Mouse (Mus musculus) limb, embryonic 11.5 days (tissue): Measurements from ENCODE around the gene Chst1. TPM values are rescaled to one million over a fixed set of nuclear protein-coding genes. Genes with fewer than 3 reads are reported as not detected.

Experiments used
- ATAC-seq: fragments of 200-750 bp; cut with Nextera tagmentation; 2 replicates; pipeline ENCODE4 v1.8.0; 2017; ENCODE audit warnings: low read depth; ENCODE audit not compliant: insufficient number of reproducible peaks, low FRiP score, low TSS enrichment
- DNase-seq: peaks from one replicate; pipeline ENCODE4 v3.0.0-alpha.2; 2015; ENCODE audit warnings: low spot score
- H3K27ac ChIP-seq: fragments of 300-500 bp; sonication (generic); replicated peaks from 2 replicates; pipeline ENCODE4 v1.5.1; 2014; ENCODE audit warnings: low read depth, mild to moderate bottlenecking, low read length
- H3K27me3 ChIP-seq: fragments of 300-500 bp; sonication (generic); 2 replicates; pipeline ENCODE4 v1.6.1; 2014; ENCODE audit warnings: mild to moderate bottlenecking, low read length, mixed read lengths; ENCODE audit not compliant: control insufficient read depth, insufficient read depth
- H3K36me3 ChIP-seq: fragments of 300-500 bp; sonication (generic); 2 replicates; pipeline ENCODE4 v1.6.1; 2014; ENCODE audit warnings: mild to moderate bottlenecking, low read length, moderate library complexity, mixed read lengths; ENCODE audit not compliant: control insufficient read depth, insufficient read depth
- H3K4me1 ChIP-seq: fragments of 300-500 bp; sonication (generic); 2 replicates; pipeline ENCODE4 v1.6.1; 2014; ENCODE audit warnings: low read length, mixed read lengths; ENCODE audit not compliant: control insufficient read depth, insufficient read depth
- H3K4me2 ChIP-seq: fragments of 300-500 bp; sonication (generic); 2 replicates; pipeline ENCODE4 v1.6.1; 2014; ENCODE audit warnings: low read depth, mild to moderate bottlenecking, moderate library complexity; ENCODE audit not compliant: severe bottlenecking
- H3K4me3 ChIP-seq: fragments of 300-500 bp; sonication (generic); 2 replicates; pipeline ENCODE4 v1.5.1; 2014; ENCODE audit warnings: low read depth, low read length
- H3K9ac ChIP-seq: fragments of 300-500 bp; sonication (generic); 2 replicates; pipeline ENCODE4 v1.6.1; 2014; ENCODE audit warnings: mild to moderate bottlenecking, low read length
- H3K9me3 ChIP-seq: fragments of 300-500 bp; sonication (generic); 2 replicates; pipeline ENCODE4 v1.6.1; 2016; ENCODE audit warnings: low read length; ENCODE audit not compliant: control insufficient read depth
- WGBS: fragments of 180-500 bp; shearing (Covaris S2); extraction: QIAGEN DNeasy Blood & Tissue Kit; methylation state at CpG from one replicate; pipeline ENCODE4 v1.1.7; 2014; 5-methylcytosine and 5-hydroxymethylcytosine counted together
- polyA plus RNA-seq: library from polyadenylated mRNA; unstranded; fragments of >200 nt; fragmentation: Nextera tagmentation; extraction: Ambion mirVana; gene quantifications from 2 replicates; pipeline ENCODE4 v1.2.1, GENCODE M21; 2014

The Chst1 gene
- polyA plus RNA-seq, 1 experiment from 2014 or later, result 2.3 TPM

GRCm38 (mm10) chr2:92587806-92588205 is 11.7 kb upstream of the Chst1 start:
- no peak for DNase-seq
- ATAC-seq, result no peak
- Histone ChIP-seq H3K36me3 (no peaks in the 10 kb centered on the region), H3K4me1 (peaks cover 2% of the 10 kb centered on the region), H3K27me3 (no peaks in the 10 kb centered on the region), H3K27ac (no peak overlapping the region), H3K9me3 (no peaks in the 10 kb centered on the region), H3K9ac (no peak overlapping the region), H3K4me3 (no peak overlapping the region), H3K4me2 (no peak overlapping the region)
- 87% methylated on average over 2 of the region's 2 CpGs for WGBS

- ATAC-seq (no peak), DNase-seq (no peak)
- Histone ChIP-seq H3K4me2 (no peak overlapping the region), H3K9me3 (no peaks in the 10 kb centered on the region), H3K27me3 (0 out of 2 replicates have a peak, but pooled peaks cover 3% of the 10 kb centered on the region), H3K27ac (no peak overlapping the region), H3K9ac (no peak overlapping the region), H3K36me3 (no peaks in the 10 kb centered on the region), H3K4me3 (no peak overlapping the region), H3K4me1 (no peaks in the 10 kb centered on the region)
- WGBS, result 66% methylated on average over 11 of the region's 11 CpGs
Measured at GRCm38 (mm10) chr2:92594929-92595730, 4.4 kb upstream of the Chst1 start.

DNA sequence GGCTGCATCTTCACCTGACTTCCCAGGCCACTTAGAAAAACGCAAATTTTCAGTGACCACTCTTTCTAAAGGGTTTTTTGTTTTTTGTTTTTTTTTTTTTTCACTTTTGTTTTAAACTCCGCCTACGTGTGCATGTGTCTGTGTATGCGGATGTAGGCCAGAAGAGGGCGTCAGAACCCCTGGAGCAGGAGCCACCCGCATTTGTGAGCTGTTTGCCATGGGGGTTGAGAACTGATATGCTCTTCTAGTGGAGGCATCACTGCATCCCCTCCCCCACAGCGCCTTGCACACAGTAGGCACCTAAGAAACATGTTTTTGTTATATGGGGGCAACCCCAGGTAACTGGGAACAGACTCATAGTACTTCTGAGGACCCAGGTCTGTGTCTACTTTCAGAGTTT is 2.2 kb upstream of the Chst1 start:
- ATAC-seq (no peak), DNase-seq (no peak)
- Histone ChIP-seq H3K9ac (no peak overlapping the region), H3K9me3 (no peaks in the 10 kb centered on the region), H3K4me1 (peaks cover 11% of the 10 kb centered on the region), H3K4me3 (no peak overlapping the region), H3K4me2 (no peak overlapping the region), H3K27ac (no peak overlapping the region), H3K27me3 (peaks cover 20% of the 10 kb centered on the region), H3K36me3 (no peaks in the 10 kb centered on the region)
- 21% methylated on average over 7 of the region's 7 CpGs for WGBS

DNA sequence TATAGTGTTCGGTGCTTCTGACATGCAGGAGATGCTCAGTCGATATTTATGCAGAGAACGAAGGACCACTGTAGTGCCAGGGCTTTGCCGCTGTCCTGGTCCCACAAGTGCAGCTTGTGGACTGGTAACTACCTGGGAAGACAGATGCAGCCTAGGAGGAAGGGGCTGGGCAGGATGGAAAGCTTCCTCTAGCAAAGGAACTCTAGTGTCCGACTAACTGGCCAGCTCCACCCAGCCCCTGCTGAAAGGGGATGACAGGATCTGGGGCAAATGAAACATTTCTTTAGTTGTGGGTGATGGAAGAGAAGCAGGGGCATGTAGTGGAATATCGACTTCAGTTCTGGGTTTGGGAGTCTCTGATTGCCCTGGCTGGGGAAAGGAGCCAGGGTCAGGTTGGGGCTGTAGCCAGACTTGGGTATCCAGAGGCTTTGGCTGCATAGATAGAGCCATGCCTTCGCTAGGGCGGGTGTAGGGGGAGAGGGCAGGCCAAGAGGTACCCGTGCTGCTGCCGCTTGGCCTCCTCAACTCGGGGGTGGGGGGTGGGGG is 493 bp upstream of the Chst1 start:
- Histone ChIP-seq H3K27me3 (peaks cover 22% of the 10 kb centered on the region), H3K9ac (no peak overlapping the region), H3K36me3 (no peaks in the 10 kb centered on the region), H3K4me2 (peak overlapping the region; percentile 99), H3K4me3 (peak overlapping the region; percentile 69), H3K9me3 (no peaks in the 10 kb centered on the region), H3K27ac (no peak overlapping the region), H3K4me1 (peaks cover 11% of the 10 kb centered on the region)
- 32% methylated on average over 10 of the region's 11 CpGs for WGBS
- ATAC-seq (peak; percentile 32), DNase-seq (peak; percentile 42)

GRCm38 (mm10) chr2:92600348-92600670 is 802 bp downstream of the Chst1 start:
- ATAC-seq, result no peak

DNA sequence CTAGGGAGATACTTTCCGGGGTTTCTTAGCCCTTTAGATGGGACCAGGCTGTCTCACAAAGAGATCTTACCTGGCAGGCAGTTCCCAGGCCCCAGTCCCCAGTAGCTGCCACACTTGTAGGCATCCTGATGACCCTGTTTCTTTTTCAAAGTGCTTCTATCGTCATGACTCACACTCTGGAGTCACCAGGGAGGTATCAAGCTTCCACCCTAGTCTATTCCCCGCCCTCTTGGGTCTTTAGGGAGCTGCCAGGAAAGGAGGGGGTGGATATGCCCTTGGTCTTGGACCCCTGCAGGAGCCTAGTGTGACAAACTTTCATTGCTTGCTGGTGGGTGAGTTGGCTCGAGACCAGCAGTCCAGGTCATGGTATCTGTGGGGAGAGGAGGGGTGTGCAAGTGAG is 1.7 kb downstream of the Chst1 start:
- H3K9me3 ChIP-seq, result no peaks in the 10 kb centered on the region
- H3K4me3 ChIP-seq, result no peak overlapping the region
- DNase-seq (no peak), ATAC-seq (no peak)
- H3K4me1 ChIP-seq, result peaks cover 11% of the 10 kb centered on the region
- no peak overlapping the region for H3K4me2 ChIP-seq
- no peak overlapping the region for H3K9ac ChIP-seq
- no peaks in the 10 kb centered on the region for H3K36me3 ChIP-seq
- peaks cover 22% of the 10 kb centered on the region for H3K27me3 ChIP-seq
- H3K27ac ChIP-seq, result no peak overlapping the region
- 36% methylated on average over 4 of the region's 4 CpGs for WGBS

More at GRCm38 (mm10) chr2:92600348-92600670, 802 bp downstream of the Chst1 start:
- H3K36me3 ChIP-seq, result no peaks in the 10 kb centered on the region
- no peak overlapping the region for H3K27ac ChIP-seq
- peak; percentile 59 for DNase-seq
- H3K9me3 ChIP-seq, result no peaks in the 10 kb centered on the region
- H3K4me3 ChIP-seq, result peak overlapping the region; percentile 69
- H3K9ac ChIP-seq, result peak overlapping the region; percentile 61
- H3K4me1 ChIP-seq, result peaks cover 11% of the 10 kb centered on the region
- peak overlapping the region; percentile 99 for H3K4me2 ChIP-seq
- H3K27me3 ChIP-seq, result peaks cover 22% of the 10 kb centered on the region
- 0% methylated on average over 17 of the region's 17 CpGs for WGBS

GRCm38 (mm10) chr2:92602073-92602472 is 2.6 kb downstream of the Chst1 start:
- DNase-seq, result no peak

GRCm38 (mm10) chr2:92603591-92603990 is 4.1 kb downstream of the Chst1 start:
- H3K27ac ChIP-seq, result no peak overlapping the region
- H3K4me1 ChIP-seq, result peaks cover 11% of the 10 kb centered on the region
- H3K9ac ChIP-seq, result no peak overlapping the region
- H3K36me3 ChIP-seq, result no peaks in the 10 kb centered on the region
- no peak for ATAC-seq
- no peaks in the 10 kb centered on the region for H3K9me3 ChIP-seq
- H3K27me3 ChIP-seq, result peaks cover 19% of the 10 kb centered on the region
- DNase-seq, result no peak
- no peak overlapping the region for H3K4me2 ChIP-seq
- WGBS, result 90% methylated on average over 5 of the region's 5 CpGs
- H3K4me3 ChIP-seq, result no peak overlapping the region

More at GRCm38 (mm10) chr2:92602073-92602472, 2.6 kb downstream of the Chst1 start:
- peaks cover 19% of the 10 kb centered on the region for H3K27me3 ChIP-seq
- H3K36me3 ChIP-seq, result no peaks in the 10 kb centered on the region
- peaks cover 11% of the 10 kb centered on the region for H3K4me1 ChIP-seq
- H3K4me2 ChIP-seq, result no peak overlapping the region
- WGBS, result 32% methylated on average over 12 of the region's 12 CpGs
- no peak overlapping the region for H3K27ac ChIP-seq
- no peak for ATAC-seq
- no peaks in the 10 kb centered on the region for H3K9me3 ChIP-seq
- H3K4me3 ChIP-seq, result no peak overlapping the region
- H3K9ac ChIP-seq, result no peak overlapping the region
